Mouse (Mus musculus): Measurements from ENCODE around the gene Ifitm10.

DNA sequence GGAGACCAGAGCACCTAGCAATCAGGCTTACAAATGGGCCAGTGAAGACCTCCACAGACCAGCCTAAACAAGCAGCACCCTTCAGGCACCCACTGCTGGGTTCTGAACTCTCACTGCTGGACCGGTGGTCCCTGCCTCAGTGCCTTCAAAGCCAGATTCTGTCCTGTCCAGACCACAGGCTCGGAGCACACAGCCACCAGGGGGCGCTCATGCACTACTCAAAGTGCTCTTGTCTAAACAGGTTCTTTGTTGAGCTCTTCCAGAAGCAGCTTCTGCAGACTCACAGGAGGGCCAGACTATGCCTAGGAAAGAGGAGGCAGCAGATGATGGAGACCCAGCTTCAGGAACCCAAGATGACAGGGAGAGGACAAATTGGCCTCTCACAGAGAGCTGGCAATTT, 39.3 kb downstream of the Ifitm10 start:
- no peak for TF ChIP-seq ZNF384 (IDR thresholded peaks at IDR 0.05; ENCODE audit: low read depth, low read length)
- no peak for TF ChIP-seq MAFK (IDR thresholded peaks at IDR 0.05; ENCODE audit: insufficient read depth, low read depth, low read length)
- TF ChIP-seq HCFC1 (IDR thresholded peaks at IDR 0.05; ENCODE audit: borderline replicate concordance, insufficient read depth, low read length) = no peak
- TF ChIP-seq CHD2 (IDR thresholded peaks at IDR 0.05; ENCODE audit: low read depth, low read length) = no peak
- TF ChIP-seq ZC3H11A (IDR thresholded peaks at IDR 0.05; ENCODE audit: borderline replicate concordance, low read depth, low read length) = peak; percentile 89; the same call in 1 of the 2 replicates
